Comparison of ENCODE assay signal across 11 mouse cellular contexts in genomic region chr1:194635411-194635810, GRCm38 (mm10). TPM values are rescaled to one million over a fixed set of nuclear protein-coding genes. Genes with fewer than 3 reads are reported as not detected.
DNase-seq lines count a peak whose midpoint lies in the region; ATAC-seq and TF ChIP-seq lines count a peak whose summit lies in the region.
"Had no signal": no experiment of that assay in that cellular context is flagged by ENCODE, and none has a peak within 500 bp of the region (broad histone marks: within the 10 kb centered on the region; RNA-seq: fewer than 3 reads in every experiment).

No protein-coding gene starts in this region.

- H3K36me3 ChIP-seq in forebrain, embryonic 13.5 days (ENCODE audit: poor library complexity, severe bottlenecking) = 0 out of 2 replicates have a peak, but pooled peaks cover 3% of the 10 kb centered on the region
- no peaks in the 10 kb centered on the region for H3K36me3 ChIP-seq in forebrain, postnatal 0 days (ENCODE audit: insufficient read depth)
- H3K36me3 ChIP-seq in heart, postnatal 0 days (replicated peaks; ENCODE audit: control insufficient read depth, insufficient read depth, low read length) = no peaks in the 10 kb centered on the region
- no peaks in the 10 kb centered on the region for H3K36me3 ChIP-seq in liver, embryonic 13.5 days
- H3K36me3 ChIP-seq in liver, embryonic 12.5 days = no peaks in the 10 kb centered on the region
- H3K36me3 ChIP-seq in stomach, embryonic 15.5 days = no peaks in the 10 kb centered on the region

- TF ChIP-seq CTCF in forebrain, postnatal 0 days (IDR thresholded peaks at IDR 0.05; ENCODE audit: low read depth) = no peak
- no peak for TF ChIP-seq CTCF in heart, postnatal 0 days (IDR thresholded peaks at IDR 0.05; ENCODE audit: low read depth)

- no peak overlapping the region for H3K9ac ChIP-seq in forebrain, embryonic 13.5 days
- no peak overlapping the region for H3K9ac ChIP-seq in forebrain, postnatal 0 days
- H3K9ac ChIP-seq in heart, postnatal 0 days (replicated peaks; ENCODE audit: low read depth, low read length) = peak overlapping the region; percentile 18; the same call in 1 of the 2 replicates
- no peak overlapping the region for H3K9ac ChIP-seq in liver, embryonic 13.5 days
- H3K9ac ChIP-seq in liver, embryonic 12.5 days = no peak overlapping the region
- no peak overlapping the region for H3K9ac ChIP-seq in stomach, embryonic 15.5 days

- no peak overlapping the region for H3K4me3 ChIP-seq in forebrain, embryonic 13.5 days
- H3K4me3 ChIP-seq in forebrain, postnatal 0 days (ENCODE audit: low read depth, low read length) = no peak overlapping the region
- no peak overlapping the region for H3K4me3 ChIP-seq in heart, postnatal 0 days (ENCODE audit: low read depth, low read length)
- H3K4me3 ChIP-seq in liver, embryonic 13.5 days (replicated peaks) = no peak overlapping the region
- no peak overlapping the region for H3K4me3 ChIP-seq in liver, embryonic 12.5 days
- no peak overlapping the region for H3K4me3 ChIP-seq in stomach, embryonic 15.5 days (replicated peaks)

- peak overlapping the region; percentile 26; the same call in 1 of the 2 replicates for H3K27ac ChIP-seq in forebrain, embryonic 13.5 days
- H3K27ac ChIP-seq in forebrain, postnatal 0 days (ENCODE audit: low read depth, low read length) = no peak overlapping the region; the same call in 1 of the 2 replicates
- H3K27ac ChIP-seq in heart, postnatal 0 days (ENCODE audit: low read depth) = peak overlapping the region; percentile 68
- no peak overlapping the region for H3K27ac ChIP-seq in liver, embryonic 13.5 days
- no peak overlapping the region for H3K27ac ChIP-seq in liver, embryonic 12.5 days
- no peak overlapping the region for H3K27ac ChIP-seq in stomach, embryonic 15.5 days

- peaks cover 86% of the 10 kb centered on the region for H3K4me1 ChIP-seq in forebrain, embryonic 13.5 days
- peaks cover 30% of the 10 kb centered on the region for H3K4me1 ChIP-seq in forebrain, postnatal 0 days (ENCODE audit: insufficient read depth)
- peaks cover 48% of the 10 kb centered on the region for H3K4me1 ChIP-seq in heart, postnatal 0 days (ENCODE audit: control insufficient read depth, insufficient read depth)
- H3K4me1 ChIP-seq in liver, embryonic 13.5 days (replicated peaks) = peaks cover 9% of the 10 kb centered on the region
- H3K4me1 ChIP-seq in liver, embryonic 12.5 days = peaks cover 22% of the 10 kb centered on the region
- 0 out of 2 replicates have a peak, but pooled peaks cover 8% of the 10 kb centered on the region for H3K4me1 ChIP-seq in stomach, embryonic 15.5 days

- H3K4me2 ChIP-seq in forebrain, embryonic 13.5 days = no peak overlapping the region
- no peak overlapping the region for H3K4me2 ChIP-seq in forebrain, postnatal 0 days (ENCODE audit: low read depth)
- H3K4me2 ChIP-seq in heart, postnatal 0 days (ENCODE audit: low read depth, low read length) = no peak overlapping the region
- H3K4me2 ChIP-seq in liver, embryonic 13.5 days = no peak overlapping the region
- H3K4me2 ChIP-seq in liver, embryonic 12.5 days = no peak overlapping the region
- H3K4me2 ChIP-seq in stomach, embryonic 15.5 days = no peak overlapping the region

- no peak for TF ChIP-seq EP300 in heart, postnatal 0 days (IDR thresholded peaks at IDR 0.05; ENCODE audit: low read depth)

- no peaks in the 10 kb centered on the region for H3K9me3 ChIP-seq in forebrain, embryonic 13.5 days (replicated peaks)
- H3K9me3 ChIP-seq in forebrain, postnatal 0 days (ENCODE audit: low read length) = no peaks in the 10 kb centered on the region
- no peaks in the 10 kb centered on the region for H3K9me3 ChIP-seq in heart, postnatal 0 days (replicated peaks; ENCODE audit: control insufficient read depth, low read length)
- H3K9me3 ChIP-seq in liver, embryonic 13.5 days (replicated peaks) = no peaks in the 10 kb centered on the region
- H3K9me3 ChIP-seq in liver, embryonic 12.5 days (replicated peaks) = no peaks in the 10 kb centered on the region
- no peaks in the 10 kb centered on the region for H3K9me3 ChIP-seq in stomach, embryonic 15.5 days

- no peaks in the 10 kb centered on the region for H3K27me3 ChIP-seq in forebrain, embryonic 13.5 days
- no peaks in the 10 kb centered on the region for H3K27me3 ChIP-seq in forebrain, postnatal 0 days (ENCODE audit: insufficient read depth, low read length)
- no peaks in the 10 kb centered on the region for H3K27me3 ChIP-seq in heart, postnatal 0 days (ENCODE audit: control insufficient read depth, insufficient read depth, low read length)
- no peaks in the 10 kb centered on the region for H3K27me3 ChIP-seq in liver, embryonic 13.5 days
- H3K27me3 ChIP-seq in liver, embryonic 12.5 days (replicated peaks) = no peaks in the 10 kb centered on the region
- no peaks in the 10 kb centered on the region for H3K27me3 ChIP-seq in stomach, embryonic 15.5 days (replicated peaks)

- no peak for ATAC-seq in forebrain, embryonic 13.5 days
- no peak for ATAC-seq in forebrain, postnatal 0 days
- ATAC-seq in heart, postnatal 0 days (ENCODE audit: insufficient read depth, low read depth) = no peak
- peak; percentile 33; the same call in 1 of the 2 replicates for ATAC-seq in liver, embryonic 13.5 days (ENCODE audit: low read depth)
- no peak for ATAC-seq in liver, embryonic 12.5 days
- peak; percentile 29; the same call in 1 of the 2 replicates for ATAC-seq in stomach, embryonic 15.5 days (ENCODE audit: insufficient read depth, low FRiP score, low read depth)

- no peak for DNase-seq in forebrain, postnatal 0 days
- no peak for DNase-seq in heart, postnatal 0 days (ENCODE audit: low spot score)
- no peak for DNase-seq in heart, postnatal 25 days (ENCODE audit: low spot score)
- no peak for DNase-seq in liver, embryonic 13.5 days
- no peak for DNase-seq in layer of hippocampus, adult 11-12 months (ENCODE audit: low spot score)
- DNase-seq: B cell, adult 2 months; cerebellum, adult 18-20 months; thymus, adult 2 months had no signal

- intact Hi-C loops in heart, postnatal 25 days (cut with DNase I) = no loop called here

- WGBS in forebrain, embryonic 13.5 days = 48% methylated on average over 1 of the region's 1 CpGs
- 35% methylated on average over 1 of the region's 1 CpGs for WGBS in forebrain, postnatal 0 days
- WGBS in heart, postnatal 0 days = 24% methylated on average over 1 of the region's 1 CpGs
- WGBS in liver, embryonic 13.5 days (ENCODE audit: insufficient replicate concordance) = 14% methylated on average over 1 of the region's 1 CpGs
- WGBS in liver, embryonic 12.5 days (ENCODE audit: insufficient replicate concordance) = 33% methylated on average over 1 of the region's 1 CpGs
- 23% methylated on average over 1 of the region's 1 CpGs for WGBS in stomach, embryonic 15.5 days

RNA-seq across cellular contexts. Expression of gene Plxna2, which starts 17.4 kb away (rescaled TPM):
- 46.9 and 55.8 TPM in 2 replicates for polyA plus RNA-seq in forebrain, embryonic 13.5 days (2015; fragmentation: Nextera tagmentation; extraction: Ambion mirVana)
- total RNA-seq in forebrain, postnatal 0 days (2014; rRNA removed) = 69.3 and 83.6 TPM in 2 replicates
- 14.5 and 18.6 TPM in 2 replicates for polyA plus RNA-seq in forebrain, postnatal 0 days (2015; fragmentation: Nextera tagmentation; extraction: Ambion mirVana)
- total RNA-seq in heart, postnatal 0 days (2014; rRNA removed; ENCODE audit: low replicate concordance) = 14.3 and 14.4 TPM in 2 replicates
- polyA plus RNA-seq in heart, postnatal 0 days (2015; fragmentation: Nextera tagmentation; extraction: Ambion mirVana) = 3.5 and 4.0 TPM in 2 replicates
- total RNA-seq in heart, postnatal 25 days (2021) = 10 to 100 TPM; 25.8 to 26.7 TPM
- 1.1 and 1.3 TPM in 2 replicates for polyA plus RNA-seq in liver, embryonic 13.5 days (2015; fragmentation: Nextera tagmentation; extraction: Ambion mirVana)
- polyA plus RNA-seq in liver, embryonic 12.5 days (2016; fragmentation: Nextera tagmentation; extraction: Ambion mirVana) = 1.8 and 2.1 TPM in 2 replicates
- 6.6 and 8.3 TPM in 2 replicates for polyA plus RNA-seq in stomach, embryonic 15.5 days (2015; fragmentation: Nextera tagmentation; extraction: Ambion mirVana)

Comparison
In these comparisons a context has a peak if more than half of its experiments do, and no peak if none do; other contexts are left out.
1. ATAC-seq: peak in liver, embryonic 13.5 days (single experiment) and stomach, embryonic 15.5 days (single experiment); none in forebrain, embryonic 13.5 days (single experiment), forebrain, postnatal 0 days (single experiment), heart, postnatal 0 days (single experiment) and liver, embryonic 12.5 days (single experiment).
2. H3K27ac ChIP-seq: peak in forebrain, embryonic 13.5 days (single experiment) and heart, postnatal 0 days (single experiment); none in forebrain, postnatal 0 days (single experiment), liver, embryonic 13.5 days (single experiment), liver, embryonic 12.5 days (single experiment) and stomach, embryonic 15.5 days (single experiment).